Mouse (Mus musculus) bone marrow, adult 2 months (tissue): ENCODE measurements around the gene Trappc2l. TPM values are rescaled to one million over a fixed set of nuclear protein-coding genes. Genes with fewer than 3 reads are reported as not detected.

Experiments used
- H3K27ac ChIP-seq: fragments of 200-500 bp; 2 replicates; pipeline ENCODE4 v1.5.1; 2012; ENCODE audit warnings: low read depth, mild to moderate bottlenecking, control low read depth, inconsistent platforms, low read length; ENCODE audit not compliant: control insufficient read depth, poor library complexity, insufficient read depth
- H3K4me1 ChIP-seq: fragments of 200-500 bp; 2 replicates; pipeline ENCODE4 v1.6.1; 2011; ENCODE audit warnings: low read length; ENCODE audit not compliant: control insufficient read depth, insufficient read depth
- H3K4me3 ChIP-seq: fragments of 200-500 bp; replicated peaks from 2 replicates; pipeline ENCODE3; 2011; ENCODE audit warnings: mild to moderate bottlenecking, low read depth, low read length, control low read depth; ENCODE audit not compliant: control insufficient read depth
- CTCF ChIP-seq: fragments of 200-500 bp; IDR thresholded peaks from 2 replicates; pipeline ENCODE4 v1.5.1; 2011; ENCODE audit warnings: low read length, control low read depth; ENCODE audit not compliant: control insufficient read depth, insufficient read depth
- POLR2A ChIP-seq: fragments of 200-500 bp; IDR thresholded peaks from 2 replicates; pipeline ENCODE4 v1.6.1; 2011; ENCODE audit warnings: low read depth, mild to moderate bottlenecking, control low read depth, low read length, borderline replicate concordance; ENCODE audit not compliant: control insufficient read depth
- WGBS: fragments of 180-500 bp; shearing (Covaris S2); methylation state at CpG from one replicate; pipeline ENCODE4 v1.1.7; 2018; 5-methylcytosine and 5-hydroxymethylcytosine counted together
- polyA plus RNA-seq: library from polyadenylated mRNA; stranded (reverse); fragments of >200 nt; gene quantifications from 2 replicates; pipeline ENCODE4 v1.2.4, GENCODE M21; 2011; ENCODE audit warnings: low replicate concordance; ENCODE audit not compliant: missing spikeins, insufficient read depth, insufficient read length

Trappc2l gene
- polyA plus RNA-seq = 14.0 and 36.5 TPM in 2 replicates

- Histone ChIP-seq H3K4me3 (peak within 1 kb of the TSS; percentile 87), H3K27ac (peak within 1 kb of the TSS; percentile 97), H3K4me1 (peaks cover 6% of the 10 kb centered on the region)
- under 1% methylated on average over 56 of the region's 57 CpGs for WGBS
- TF ChIP-seq POLR2A (peak; percentile 80; the same call in 1 of the 2 replicates), CTCF (peak; percentile 31; the same call in 1 of the 2 replicates)
Observed at GRCm38 (mm10) chr8:122611295-122612133, at the start of gene Trappc2l, which contains the start of gene Galns. TSS of gene Trappc2l (plus strand) at chr8:122611640. TSS of gene Galns (minus strand) at chr8:122611463.

DNA sequence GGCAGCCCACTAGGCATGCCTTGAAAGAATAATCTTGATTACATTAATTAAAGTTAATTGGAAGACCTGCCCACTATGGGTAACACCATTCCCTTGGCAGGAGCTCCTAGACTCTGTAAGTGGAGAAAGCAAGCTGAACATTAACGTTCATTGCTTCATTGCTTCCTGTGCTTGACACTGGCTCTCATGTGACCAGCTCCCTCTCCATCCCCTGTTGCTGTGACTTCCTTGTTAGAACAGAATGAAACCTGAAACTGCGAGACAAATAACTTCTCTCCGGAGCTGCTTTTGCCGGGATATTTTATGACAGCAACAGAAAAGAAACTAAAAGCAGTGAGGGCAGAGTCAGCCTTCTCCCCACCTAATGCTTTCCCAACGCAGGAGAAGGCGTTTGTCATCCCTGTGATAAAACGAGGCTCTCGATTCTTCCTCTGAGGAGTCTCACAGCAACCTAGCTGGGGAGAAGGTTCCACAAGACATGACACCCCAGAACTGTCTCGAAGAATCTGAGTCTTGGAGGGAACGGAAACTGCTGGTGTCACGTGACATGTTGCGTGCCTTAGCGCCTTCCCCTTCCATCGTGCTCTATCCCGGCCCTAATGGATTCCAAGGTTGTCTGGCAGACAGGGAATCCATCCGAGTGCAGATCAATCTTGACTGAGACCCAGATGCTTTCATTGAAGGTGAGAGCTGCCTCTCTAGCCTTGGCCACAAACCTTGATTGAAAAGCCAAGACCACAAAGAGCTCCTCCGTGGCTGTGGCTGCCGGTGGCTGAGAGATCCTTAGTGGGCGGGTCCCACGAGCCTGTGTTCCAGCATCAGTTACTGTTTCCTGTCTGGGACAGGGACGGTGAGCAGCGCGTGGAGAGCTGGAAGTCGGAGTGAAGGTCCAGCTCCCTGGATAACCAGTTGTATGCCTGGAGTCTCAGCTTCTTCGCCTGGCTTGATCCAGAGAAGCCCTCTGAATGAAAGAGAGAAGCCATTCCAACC is 46.8 kb upstream of the Trappc2l start:
- peaks cover 6% of the 10 kb centered on the region; the same call in 1 of the 2 replicates for H3K4me1 ChIP-seq
- WGBS = 43% methylated on average over 25 of the region's 25 CpGs

DNA sequence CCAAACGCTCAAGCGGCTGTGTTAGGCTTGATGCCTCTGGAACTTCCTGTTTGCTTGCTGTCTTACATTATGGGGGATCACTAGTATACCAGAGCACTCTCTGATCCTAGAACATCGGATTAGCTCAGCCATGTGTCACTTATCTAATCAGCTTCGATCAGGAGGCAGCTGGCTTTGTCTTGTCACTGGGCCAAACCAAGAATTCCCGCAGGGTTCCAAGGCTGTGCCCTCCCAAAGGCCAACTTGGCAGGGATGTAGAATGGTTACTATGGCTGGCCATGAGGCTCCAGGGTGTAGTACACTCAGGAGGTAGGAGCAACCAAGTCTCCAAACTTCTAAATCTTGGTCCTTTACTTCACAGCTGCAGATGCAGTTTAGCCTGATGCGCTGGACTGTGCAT is 44.7 kb upstream of the Trappc2l start:
- TF ChIP-seq CTCF (no peak), POLR2A (no peak)
- WGBS = 27% methylated on average over 6 of the region's 6 CpGs
- peak overlapping the region; percentile 95 for H3K4me3 ChIP-seq
- peak overlapping the region; percentile 96 for H3K27ac ChIP-seq
- peaks cover 3% of the 10 kb centered on the region; the same call in 1 of the 2 replicates for H3K4me1 ChIP-seq

More for the DNA sequence above, 46.8 kb upstream of the Trappc2l start:
- TF ChIP-seq POLR2A (0 out of 2 replicates have a peak, but pooled peaks have one; percentile 25), CTCF (no peak)
- H3K27ac ChIP-seq = peak overlapping the region; percentile 86
- H3K4me3 ChIP-seq = peak overlapping the region; percentile 52

GRCm38 (mm10) chr8:122567361-122568108 is 43.9 kb upstream of the Trappc2l start, which contains the start of gene Cdt1:
TSS of gene Cdt1 (plus strand) at chr8:122568015.
- peak within 1 kb of the TSS; percentile 96 for H3K27ac ChIP-seq
- H3K4me1 ChIP-seq = peaks cover 3% of the 10 kb centered on the region; the same call in 1 of the 2 replicates
- WGBS = under 1% methylated on average over 62 of the region's 62 CpGs
- peak within 1 kb of the TSS; percentile 95 for H3K4me3 ChIP-seq
- TF ChIP-seq POLR2A (peak; percentile 71), CTCF (no peak)

GRCm38 (mm10) chr8:122568109-122568504 is 43.3 kb upstream of the Trappc2l start:
- Histone ChIP-seq H3K4me1 (peaks cover 3% of the 10 kb centered on the region; the same call in 1 of the 2 replicates), H3K27ac (peak overlapping the region; percentile 96), H3K4me3 (peak overlapping the region; percentile 95)
- TF ChIP-seq CTCF (no peak), POLR2A (no peak)
- WGBS = under 1% methylated on average over 34 of the region's 34 CpGs

- peaks cover 3% of the 10 kb centered on the region; the same call in 1 of the 2 replicates for H3K4me1 ChIP-seq
- WGBS = 28% methylated on average over 10 of the region's 10 CpGs
- H3K27ac ChIP-seq = peak overlapping the region; percentile 34; the same call in 1 of the 2 replicates
- TF ChIP-seq POLR2A (no peak), CTCF (peak; percentile 37; the same call in 1 of the 2 replicates)
- peak overlapping the region; percentile 75 for H3K4me3 ChIP-seq
Observed at GRCm38 (mm10) chr8:122568881-122569309, 42.5 kb upstream of the Trappc2l start.

GRCm38 (mm10) chr8:122569329-122569728 is 42.1 kb upstream of the Trappc2l start:
- TF ChIP-seq CTCF = no peak
- 65% methylated on average over 9 of the region's 9 CpGs for WGBS
- peaks cover 3% of the 10 kb centered on the region; the same call in 1 of the 2 replicates for H3K4me1 ChIP-seq
- H3K4me3 ChIP-seq = peak overlapping the region; percentile 75
- H3K27ac ChIP-seq = peak overlapping the region; percentile 34; the same call in 1 of the 2 replicates
